Mouse (Mus musculus): Measurements from ENCODE around the gene Gm20388.

DNA sequence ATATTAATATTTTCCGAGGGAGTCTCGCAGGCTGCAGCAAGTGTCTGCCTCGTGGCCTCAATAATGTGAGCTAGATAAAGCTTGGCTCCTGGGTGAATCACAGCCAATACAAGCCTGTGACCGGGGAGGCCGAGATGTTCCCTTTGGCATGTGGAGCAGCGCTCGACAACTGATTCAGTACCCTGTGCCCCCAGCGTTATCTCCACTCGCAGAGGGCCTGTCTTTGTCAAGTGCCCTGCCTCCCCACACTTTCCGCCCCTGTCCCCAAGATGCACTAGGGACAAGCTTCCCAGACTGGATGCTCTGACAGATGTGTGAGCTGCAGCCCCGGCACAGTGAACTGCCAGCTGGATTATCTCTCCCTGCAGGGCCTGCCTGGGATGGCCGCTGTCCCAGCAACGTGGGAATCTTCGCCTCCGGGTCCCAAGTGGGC, 551.5 kb downstream of the Gm20388 start:
- peak; percentile 40; the same call in 1 of the 2 replicates for TF ChIP-seq TAL1 (conservative IDR thresholded peaks at IDR 0.05; ENCODE audit: low read depth, low read length)
- TF ChIP-seq CTCF (IDR thresholded peaks at IDR 0.05; ENCODE audit: low read depth, low read length) = no peak
- TF ChIP-seq GATA2 (IDR thresholded peaks at IDR 0.05; ENCODE audit: borderline replicate concordance, low read depth, low read length) = no peak
- no peak for TF ChIP-seq GATA1 (IDR thresholded peaks at IDR 0.05; ENCODE audit: borderline replicate concordance, low read length)

Measured in G1E (cell line).